Mouse (Mus musculus): ENCODE results near the gene Mpst.

- no peak for TF ChIP-seq POLR2A (IDR thresholded peaks at IDR 0.05; ENCODE audit: borderline replicate concordance, insufficient read depth, low read length)
- no peak for TF ChIP-seq CTCF (IDR thresholded peaks at IDR 0.05; ENCODE audit: borderline replicate concordance, insufficient read depth, low read depth, low read length)
Measured at GRCm38 (mm10) chr15:78462981-78463380, 56.8 kb downstream of the Mpst start.

Data from cerebellum, adult 2 months (tissue).